Comparison of ENCODE assay signal across 18 mouse cellular contexts in the genomic region with DNA sequence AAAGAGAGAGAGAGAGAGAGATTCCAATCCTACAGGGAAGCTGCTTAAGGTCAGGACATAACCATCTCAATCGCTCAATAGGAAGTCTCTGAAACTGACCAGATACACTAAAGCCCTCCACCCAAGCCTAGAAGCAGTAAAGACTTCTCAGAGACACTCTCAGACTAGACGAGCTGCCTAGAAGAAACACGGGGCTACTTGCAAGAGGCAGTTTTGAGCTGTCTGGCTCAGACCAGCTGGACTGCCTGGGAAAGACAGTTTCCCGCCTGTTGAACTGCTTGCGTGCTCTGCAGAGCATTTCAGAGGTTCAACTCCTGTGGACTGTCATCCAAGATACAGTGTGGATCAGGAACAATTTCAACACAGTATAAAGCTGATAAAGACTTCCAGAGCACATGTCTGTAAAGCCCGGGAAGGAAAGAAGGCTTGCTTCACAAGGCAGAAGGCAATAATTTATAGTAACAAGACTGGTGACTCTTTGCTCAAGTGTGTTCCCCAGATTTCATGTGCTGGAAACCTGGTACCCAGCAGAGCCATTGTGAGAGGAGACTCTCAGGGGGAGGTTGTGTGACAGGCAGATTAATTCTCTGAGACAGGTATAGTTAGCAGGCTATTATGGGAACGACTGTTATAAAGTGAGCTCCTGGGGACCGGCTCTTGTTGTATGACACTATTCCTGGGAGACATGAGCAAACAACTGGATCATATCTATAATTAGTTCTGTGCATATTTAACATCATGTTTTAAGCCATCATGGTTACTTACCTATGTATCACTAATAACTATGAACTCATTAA. TPM values are rescaled to one million over a fixed set of nuclear protein-coding genes. Genes with fewer than 3 reads are reported as not detected.
DNase-seq lines count a peak whose midpoint lies in the region; ATAC-seq and TF ChIP-seq lines count a peak whose summit lies in the region.
"Had no signal": no experiment of that assay in that cellular context is flagged by ENCODE, and none has a peak within 500 bp of the region (broad histone marks: within the 10 kb centered on the region; RNA-seq: fewer than 3 reads in every experiment).

No protein-coding gene starts in this region.

- H3K4me1 ChIP-seq in heart, embryonic 14.5 days (ENCODE audit: control insufficient read depth in 2 of 2, insufficient read depth in 2 of 2, low read length in 2 of 2): peaks cover 2 to 19% of the 10 kb centered on the region in 2 experiments; a peak in 3 of 4 replicates
- H3K4me1 ChIP-seq in lung, embryonic 14.5 days (ENCODE audit: insufficient read depth): peaks cover 5% of the 10 kb centered on the region; the same call in 1 of the 2 replicates
- no peaks in the 10 kb centered on the region; the same call in 1 of the 2 replicates for H3K4me1 ChIP-seq in intestine, embryonic 16.5 days (ENCODE audit: control insufficient read depth, insufficient read depth, low read length)
- 0 out of 2 replicates have a peak, but pooled peaks cover 4% of the 10 kb centered on the region for H3K4me1 ChIP-seq in liver, postnatal 0 days (ENCODE audit: insufficient read depth)
- H3K4me1 ChIP-seq: embryonic facial prominence, embryonic 13.5 days; hindbrain, embryonic 15.5 days had no signal

- H3K9ac ChIP-seq in heart, embryonic 14.5 days (ENCODE audit: low read length): peak overlapping the region; percentile 35; the same call in 1 of the 2 replicates
- no peak overlapping the region for H3K9ac ChIP-seq in lung, embryonic 14.5 days
- H3K9ac ChIP-seq in intestine, embryonic 16.5 days (ENCODE audit: low read depth, low read length): no peak overlapping the region; the same call in 1 of the 2 replicates
- H3K9ac ChIP-seq in liver, postnatal 0 days (replicated peaks): no peak overlapping the region
- H3K9ac ChIP-seq: embryonic facial prominence, embryonic 13.5 days; hindbrain, embryonic 15.5 days; liver, embryonic 14.5 days had no signal

- ATAC-seq in heart, embryonic 14.5 days (ENCODE audit: insufficient number of reproducible peaks, insufficient read depth, low FRiP score, low read depth): 0 out of 2 replicates have a peak, but pooled peaks have one; percentile 66
- peak; percentile 49; the same call in 1 of the 2 replicates for ATAC-seq in lung, embryonic 14.5 days (ENCODE audit: insufficient read depth)
- peak; percentile 48; the same call in 1 of the 2 replicates for ATAC-seq in intestine, embryonic 16.5 days
- peak; percentile 35; the same call in 1 of the 2 replicates for ATAC-seq in liver, postnatal 0 days

- 14% methylated on average over 8 of the region's 8 CpGs for WGBS in heart, embryonic 14.5 days
- WGBS in lung, embryonic 14.5 days: 26% methylated on average over 8 of the region's 8 CpGs
- WGBS in intestine, embryonic 16.5 days: 34% methylated on average over 8 of the region's 8 CpGs
- 35% methylated on average over 8 of the region's 8 CpGs for WGBS in liver, postnatal 0 days (ENCODE audit: insufficient replicate concordance)

- H3K4me2 ChIP-seq in heart, embryonic 14.5 days (ENCODE audit: low read length): peak overlapping the region; percentile 9; the same call in 1 of the 2 replicates
- H3K4me2 ChIP-seq in lung, embryonic 14.5 days: no peak overlapping the region
- H3K4me2 ChIP-seq in intestine, embryonic 16.5 days (ENCODE audit: low read depth, low read length): no peak overlapping the region
- H3K4me2 ChIP-seq in liver, postnatal 0 days (ENCODE audit: low read depth, low read length): peak overlapping the region; percentile 13; the same call in 1 of the 2 replicates
- H3K4me2 ChIP-seq: embryonic facial prominence, embryonic 13.5 days; hindbrain, embryonic 15.5 days had no signal

- peak overlapping the region; percentile 57 to 71 for H3K27ac ChIP-seq in heart, embryonic 14.5 days (replicated peaks in 1 of 2; ENCODE audit: control insufficient read depth in 1 of 2, insufficient read depth in 1 of 2, low read depth in 2 of 2, low read length in 2 of 2)
- H3K27ac ChIP-seq in lung, embryonic 14.5 days (ENCODE audit: low read depth): no peak overlapping the region; the same call in 1 of the 2 replicates
- peak overlapping the region; percentile 24; the same call in 1 of the 2 replicates for H3K27ac ChIP-seq in intestine, embryonic 16.5 days (ENCODE audit: low read length)
- peak overlapping the region; percentile 55; the same call in 1 of the 2 replicates for H3K27ac ChIP-seq in liver, postnatal 0 days (ENCODE audit: low read depth)
- H3K27ac ChIP-seq: embryonic facial prominence, embryonic 13.5 days; gastrocnemius, adult 2 months; hindbrain, embryonic 15.5 days; liver, embryonic 14.5 days had no signal

- no peak overlapping the region for H3K4me3 ChIP-seq in heart, embryonic 14.5 days (ENCODE audit: control insufficient read depth in 1 of 2, insufficient read depth in 1 of 2, low read depth in 1 of 2, low read length in 2 of 2)
- H3K4me3 ChIP-seq in lung, embryonic 14.5 days (ENCODE audit: low read depth, low read length): no peak overlapping the region
- no peak overlapping the region for H3K4me3 ChIP-seq in intestine, embryonic 16.5 days (ENCODE audit: low read length)
- H3K4me3 ChIP-seq in liver, postnatal 0 days (ENCODE audit: low read depth, low read length): no peak overlapping the region
- H3K4me3 ChIP-seq: embryonic facial prominence, embryonic 13.5 days; gastrocnemius, adult 2 months; hindbrain, embryonic 15.5 days had no signal

- TF ChIP-seq EP300 in liver, postnatal 0 days (IDR thresholded peaks at IDR 0.05; ENCODE audit: low read depth): no peak

- DNase-seq in heart, adult 8-10 months (ENCODE audit: low spot score): no peak
- DNase-seq in lung, embryonic 14.5 days: peak; percentile 68
- no peak for DNase-seq in lung, postnatal 4 days
- DNase-seq in liver, postnatal 0 days: no peak
- DNase-seq in MN1 (ENCODE audit: low spot score): no peak
- DNase-seq in spleen, postnatal 14 days (ENCODE audit: low spot score in 2 of 2): no peak
- DNase-seq: adrenal gland, postnatal 36 days; cerebellum, adult 9-10 months; gastrocnemius, adult 2 months; kidney, adult 9 months; right cerebral cortex, adult 18-20 months; thymus, postnatal 14 days had no signal

- H3K27me3 ChIP-seq in heart, embryonic 14.5 days (ENCODE audit: control insufficient read depth, insufficient read depth, low read length): no peaks in the 10 kb centered on the region
- no peaks in the 10 kb centered on the region for H3K27me3 ChIP-seq in lung, embryonic 14.5 days (ENCODE audit: insufficient read depth, low read length)
- H3K27me3 ChIP-seq in intestine, embryonic 16.5 days (replicated peaks; ENCODE audit: control insufficient read depth, insufficient read depth, low read length): no peaks in the 10 kb centered on the region
- no peaks in the 10 kb centered on the region for H3K27me3 ChIP-seq in liver, postnatal 0 days (ENCODE audit: insufficient read depth, low read length)
- H3K27me3 ChIP-seq: embryonic facial prominence, embryonic 13.5 days; hindbrain, embryonic 15.5 days had no signal

- TF ChIP-seq CTCF in lung, embryonic 14.5 days (IDR thresholded peaks at IDR 0.05; ENCODE audit: low read depth): no peak
- TF ChIP-seq CTCF in liver, postnatal 0 days (IDR thresholded peaks at IDR 0.05; ENCODE audit: low read depth): no peak

- H3K9me3 ChIP-seq in heart, embryonic 14.5 days (ENCODE audit: control insufficient read depth, low read length): no peaks in the 10 kb centered on the region
- no peaks in the 10 kb centered on the region for H3K9me3 ChIP-seq in lung, embryonic 14.5 days (ENCODE audit: low read depth, low read length)
- H3K9me3 ChIP-seq in intestine, embryonic 16.5 days (ENCODE audit: control insufficient read depth, low read length): no peaks in the 10 kb centered on the region
- no peaks in the 10 kb centered on the region for H3K9me3 ChIP-seq in liver, postnatal 0 days (ENCODE audit: low read length)
- H3K9me3 ChIP-seq: embryonic facial prominence, embryonic 13.5 days; hindbrain, embryonic 15.5 days had no signal

- no peaks in the 10 kb centered on the region for H3K36me3 ChIP-seq in heart, embryonic 14.5 days (ENCODE audit: control insufficient read depth, insufficient read depth, low read length)
- H3K36me3 ChIP-seq in lung, embryonic 14.5 days (ENCODE audit: insufficient read depth): no peaks in the 10 kb centered on the region
- H3K36me3 ChIP-seq in intestine, embryonic 16.5 days (ENCODE audit: control insufficient read depth, insufficient read depth, low read length): no peaks in the 10 kb centered on the region
- no peaks in the 10 kb centered on the region for H3K36me3 ChIP-seq in liver, postnatal 0 days (replicated peaks; ENCODE audit: insufficient read depth, low read length)
- H3K36me3 ChIP-seq: embryonic facial prominence, embryonic 13.5 days; hindbrain, embryonic 15.5 days had no signal

RNA-seq across cellular contexts. Expression of gene Slc38a4, which starts 11.8 kb away (rescaled TPM):
- polyA plus RNA-seq in heart, embryonic 14.5 days (2014; fragmentation: Nextera tagmentation; extraction: Ambion mirVana): 121 and 127 TPM in 2 replicates
- 1 to 10 TPM; 3.0 to 5.3 (median 3.7) TPM for total RNA-seq in heart, adult 8-10 months (2022)
- polyA plus RNA-seq in lung, embryonic 14.5 days (2014; fragmentation: Nextera tagmentation; extraction: Ambion mirVana): 92.3 and 93.8 TPM in 2 replicates
- polyA plus RNA-seq in intestine, embryonic 16.5 days (2015; fragmentation: Nextera tagmentation; extraction: Ambion mirVana): 31.9 and 32.8 TPM in 2 replicates
- 295 and 302 TPM in 2 replicates for polyA plus RNA-seq in liver, postnatal 0 days (2015; fragmentation: Nextera tagmentation; extraction: Ambion mirVana)
- total RNA-seq: megakaryocyte progenitor cell, adult 5-6 weeks had no signal

Comparison
In these comparisons a context has a peak if more than half of its experiments do, and no peak if none do; other contexts are left out.
1. H3K4me2 ChIP-seq: peak in heart, embryonic 14.5 days (single experiment) and liver, postnatal 0 days (single experiment); none in lung, embryonic 14.5 days (single experiment) and intestine, embryonic 16.5 days (single experiment).
2. Peak in every context shown above with its lines, with median percentiles within 50 percentile points of each other: ATAC-seq.